Mouse (Mus musculus) embryonic facial prominence, embryonic 11.5 days (tissue): Measurements from ENCODE around the gene Prex1. TPM values are rescaled to one million over a fixed set of nuclear protein-coding genes. Genes with fewer than 3 reads are reported as not detected.

Experiments
- ATAC-seq: fragments of 200-750 bp; cut with Nextera tagmentation; replicated peaks from 2 replicates; pipeline ENCODE4 v1.8.0; 2017; ENCODE audit warnings: low read depth; ENCODE audit not compliant: insufficient number of reproducible peaks, low FRiP score, low TSS enrichment
- DNase-seq: peaks from one replicate; pipeline ENCODE4 v3.0.0-alpha.2; 2015; ENCODE audit warnings: low spot score
- H3K27ac ChIP-seq: fragments of 300-500 bp; sonication (generic); replicated peaks from 2 replicates; pipeline ENCODE4 v1.5.1; 2014; ENCODE audit warnings: mild to moderate bottlenecking, low read depth, low read length, control low read depth
- H3K27me3 ChIP-seq: fragments of 300-500 bp; sonication (generic); 2 replicates; pipeline ENCODE4 v1.6.1; 2014; ENCODE audit warnings: mild to moderate bottlenecking, low read length, moderate library complexity, mixed read lengths; ENCODE audit not compliant: control insufficient read depth, insufficient read depth
- H3K36me3 ChIP-seq: fragments of 300-500 bp; sonication (generic); replicated peaks from 2 replicates; pipeline ENCODE4 v1.6.1; 2014; ENCODE audit warnings: low read depth, mild to moderate bottlenecking, low read length, moderate library complexity, mixed read lengths; ENCODE audit not compliant: control insufficient read depth, insufficient read depth
- H3K4me1 ChIP-seq: fragments of 300-500 bp; sonication (generic); 2 replicates; pipeline ENCODE4 v1.6.1; 2014; ENCODE audit warnings: low read length, mixed read lengths; ENCODE audit not compliant: control insufficient read depth, insufficient read depth
- H3K4me2 ChIP-seq: fragments of 300-500 bp; sonication (generic); 2 replicates; pipeline ENCODE4 v1.6.1; 2014; ENCODE audit warnings: low read depth, mild to moderate bottlenecking, control low read depth, low read length, moderate library complexity
- H3K4me3 ChIP-seq: fragments of 300-500 bp; sonication (generic); 2 replicates; pipeline ENCODE4 v1.5.1; 2014; ENCODE audit warnings: low read depth, low read length, control low read depth
- H3K9ac ChIP-seq: fragments of 300-500 bp; sonication (generic); replicated peaks from 2 replicates; pipeline ENCODE4 v1.6.1; 2014; ENCODE audit warnings: mild to moderate bottlenecking, control low read depth, low read length
- H3K9me3 ChIP-seq: fragments of 300-500 bp; sonication (generic); replicated peaks from 2 replicates; pipeline ENCODE4 v1.6.1; 2016; ENCODE audit warnings: mild to moderate bottlenecking, low read length, inconsistent platforms, mixed read lengths; ENCODE audit not compliant: control insufficient read depth
- WGBS: fragments of 180-500 bp; shearing (Covaris S2); extraction: QIAGEN DNeasy Blood & Tissue Kit; methylation state at CpG from one replicate; pipeline ENCODE4 v1.1.7; 2014; 5-methylcytosine and 5-hydroxymethylcytosine counted together
- polyA plus RNA-seq: library from polyadenylated mRNA; unstranded; fragments of >200 nt; fragmentation: Nextera tagmentation; extraction: Ambion mirVana; gene quantifications from 2 replicates; pipeline ENCODE4 v1.2.1, GENCODE M21; 2014

Prex1 gene
- polyA plus RNA-seq, 1 experiment from 2014 or later, result 15.5 TPM

DNA sequence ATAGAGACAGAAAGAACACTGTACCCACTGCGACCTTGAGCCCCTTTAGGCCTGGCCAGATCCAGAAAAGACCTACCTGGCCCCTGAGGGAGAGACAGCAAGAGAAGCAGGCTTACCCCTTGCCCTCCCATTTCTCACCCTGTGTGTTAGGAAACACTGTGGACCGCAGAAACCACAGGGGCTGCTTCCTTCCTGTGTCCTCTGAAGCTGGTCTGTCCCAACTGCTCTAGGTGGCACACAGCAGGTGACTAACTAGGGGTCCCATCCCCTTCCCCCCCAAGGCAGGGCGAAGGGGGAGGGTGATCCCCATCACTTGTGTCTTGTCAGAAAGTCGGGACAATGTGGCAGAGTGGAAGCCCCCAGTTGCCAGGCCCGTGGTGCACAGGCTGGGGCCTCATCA lies 164.6 kb downstream of the Prex1 start:
- DNase-seq (no peak), ATAC-seq (no peak)
- H3K36me3 ChIP-seq, result no peaks in the 10 kb centered on the region
- no peak overlapping the region for H3K9ac ChIP-seq
- H3K9me3 ChIP-seq, result no peaks in the 10 kb centered on the region
- no peak overlapping the region for H3K4me2 ChIP-seq
- no peak overlapping the region for H3K27ac ChIP-seq
- H3K4me3 ChIP-seq, result no peak overlapping the region
- no peaks in the 10 kb centered on the region for H3K27me3 ChIP-seq
- WGBS, result 87% methylated on average over 5 of the region's 5 CpGs
- H3K4me1 ChIP-seq, result no peaks in the 10 kb centered on the region

GRCm38 (mm10) chr2:166545580-166545979 lies 168.1 kb downstream of the Prex1 start:
- WGBS, result 66% methylated on average over 4 of the region's 4 CpGs
- Histone ChIP-seq H3K9me3 (no peaks in the 10 kb centered on the region; the same call in 1 of the 2 replicates), H3K4me2 (no peak overlapping the region), H3K27me3 (no peaks in the 10 kb centered on the region), H3K9ac (peak overlapping the region; percentile 25; the same call in 1 of the 2 replicates), H3K4me1 (peaks cover 5% of the 10 kb centered on the region; the same call in 1 of the 2 replicates), H3K27ac (no peak overlapping the region), H3K36me3 (no peaks in the 10 kb centered on the region), H3K4me3 (no peak overlapping the region)
- DNase-seq (no peak), ATAC-seq (no peak)

DNA sequence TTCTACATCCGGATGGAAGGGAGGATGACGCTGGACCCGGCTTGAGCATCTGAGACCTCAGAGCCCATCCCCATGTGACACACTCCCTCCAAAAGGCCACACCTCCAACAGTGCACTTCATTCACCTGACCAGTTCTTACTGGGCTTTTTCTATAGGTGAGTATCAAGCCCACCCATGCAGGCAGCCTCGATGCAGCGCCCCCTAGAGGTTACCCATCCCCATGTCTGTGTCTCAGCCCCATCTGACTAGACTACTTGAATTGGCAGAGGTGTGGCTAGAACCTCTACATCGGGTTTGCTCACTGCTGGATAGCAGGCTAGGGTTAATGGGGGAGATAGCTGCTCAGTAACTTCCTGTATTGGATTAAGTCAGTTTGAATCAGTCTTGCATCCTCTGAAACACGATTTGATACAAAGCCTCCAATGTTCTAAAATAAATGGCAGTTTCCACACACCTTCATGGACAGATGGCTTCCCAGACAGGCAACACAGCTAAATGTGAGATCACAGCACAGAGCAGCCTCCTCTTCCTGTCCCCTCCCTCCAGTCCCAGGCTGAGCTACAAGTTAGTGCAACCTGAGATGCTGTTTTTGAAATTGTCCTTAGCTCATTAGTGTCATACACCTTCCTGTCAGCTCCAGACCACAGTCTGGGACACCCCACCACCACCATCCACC lies 168.9 kb downstream of the Prex1 start:
- H3K9me3 ChIP-seq, result no peaks in the 10 kb centered on the region; the same call in 1 of the 2 replicates
- peaks cover 5% of the 10 kb centered on the region; the same call in 1 of the 2 replicates for H3K4me1 ChIP-seq
- no peaks in the 10 kb centered on the region for H3K36me3 ChIP-seq
- H3K4me3 ChIP-seq, result no peak overlapping the region
- DNase-seq (no peak), ATAC-seq (no peak)
- H3K27ac ChIP-seq, result no peak overlapping the region
- no peak overlapping the region for H3K4me2 ChIP-seq
- H3K27me3 ChIP-seq, result no peaks in the 10 kb centered on the region
- H3K9ac ChIP-seq, result no peak overlapping the region
- WGBS, result 56% methylated on average over 7 of the region's 7 CpGs

DNA sequence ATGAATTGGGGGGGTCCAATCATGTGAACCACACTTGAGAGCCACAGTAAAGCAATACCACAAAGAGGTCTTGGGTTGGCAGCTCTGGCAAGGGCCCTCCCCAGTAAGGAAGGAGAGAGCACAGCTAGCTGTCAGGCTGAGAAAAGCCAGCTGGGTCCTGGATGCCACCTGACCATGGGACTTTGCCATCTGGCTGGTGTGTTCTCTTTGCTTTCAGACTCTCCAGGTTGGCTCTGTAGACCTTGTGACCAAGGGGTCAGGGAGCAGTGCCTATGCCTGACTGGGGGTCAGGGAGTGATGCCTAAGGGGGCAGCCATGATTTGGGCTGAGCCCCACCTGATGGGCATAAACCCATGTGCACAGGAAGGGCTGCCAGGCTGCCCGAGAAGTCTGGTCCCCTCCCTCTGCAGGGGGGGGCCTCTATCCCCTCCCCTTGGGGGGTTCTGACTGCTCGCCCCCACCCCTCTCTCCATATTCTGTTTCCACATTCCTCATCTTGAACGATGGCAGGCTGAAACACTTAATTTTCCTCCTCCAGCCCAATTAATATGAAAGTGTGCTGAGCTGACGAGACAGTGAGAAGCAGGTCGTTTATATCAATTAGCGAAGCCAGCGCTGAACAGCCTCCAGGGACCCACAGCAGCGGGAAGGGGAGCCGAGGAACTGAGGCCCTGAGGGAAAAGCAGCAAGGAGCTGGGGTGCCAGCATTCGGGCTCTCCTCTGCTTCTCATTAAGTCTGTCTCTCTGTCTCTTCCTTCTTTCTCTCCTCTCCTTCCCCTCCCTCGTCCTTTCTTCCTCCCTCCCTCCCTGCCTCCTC lies 172.3 kb downstream of the Prex1 start:
- H3K27me3 ChIP-seq, result no peaks in the 10 kb centered on the region
- no peak overlapping the region for H3K27ac ChIP-seq
- no peak overlapping the region for H3K9ac ChIP-seq
- DNase-seq, result no peak
- WGBS, result 17% methylated on average over 11 of the region's 11 CpGs
- H3K9me3 ChIP-seq, result no peaks in the 10 kb centered on the region; the same call in 1 of the 2 replicates
- peaks cover 5% of the 10 kb centered on the region; the same call in 1 of the 2 replicates for H3K4me1 ChIP-seq
- no peak overlapping the region for H3K4me2 ChIP-seq
- no peaks in the 10 kb centered on the region for H3K36me3 ChIP-seq
- ATAC-seq, result no peak
- no peak overlapping the region for H3K4me3 ChIP-seq

DNA sequence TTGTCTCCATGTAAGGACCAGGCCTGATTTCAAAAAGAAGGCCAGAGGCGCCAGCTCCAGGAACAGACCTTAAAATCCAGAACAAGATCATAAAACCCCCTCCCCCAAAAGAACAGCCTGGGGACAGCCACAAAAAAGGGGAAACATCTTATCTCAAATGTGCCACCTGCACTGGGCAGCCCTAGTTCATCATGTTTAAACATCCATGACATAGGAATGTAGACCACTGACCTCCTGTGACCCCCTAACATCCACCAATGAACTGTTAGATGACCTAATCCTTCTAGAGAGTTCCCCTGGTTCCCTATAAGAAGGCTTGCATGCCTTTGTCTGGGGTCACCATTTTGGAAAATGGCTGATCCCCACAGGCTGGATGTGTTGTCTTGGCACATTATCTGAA lies 173.4 kb downstream of the Prex1 start:
- H3K4me1 ChIP-seq, result peaks cover 5% of the 10 kb centered on the region; the same call in 1 of the 2 replicates
- no peak overlapping the region for H3K27ac ChIP-seq
- no peaks in the 10 kb centered on the region for H3K27me3 ChIP-seq
- DNase-seq (no peak), ATAC-seq (no peak)
- H3K4me2 ChIP-seq, result no peak overlapping the region
- H3K9ac ChIP-seq, result no peak overlapping the region
- 89% methylated on average over 1 of the region's 1 CpGs for WGBS
- H3K4me3 ChIP-seq, result no peak overlapping the region
- H3K9me3 ChIP-seq, result no peaks in the 10 kb centered on the region; the same call in 1 of the 2 replicates
- H3K36me3 ChIP-seq, result no peaks in the 10 kb centered on the region

- Histone ChIP-seq H3K9me3 (no peaks in the 10 kb centered on the region), H3K36me3 (no peaks in the 10 kb centered on the region), H3K9ac (no peak overlapping the region), H3K4me2 (no peak overlapping the region), H3K4me3 (no peak overlapping the region), H3K4me1 (peaks cover 5% of the 10 kb centered on the region; the same call in 1 of the 2 replicates), H3K27me3 (no peaks in the 10 kb centered on the region), H3K27ac (no peak overlapping the region)
- WGBS, result 98% methylated on average over 3 of the region's 3 CpGs
- DNase-seq (no peak), ATAC-seq (no peak)
Observed at GRCm38 (mm10) chr2:166536896-166537295, 176.7 kb downstream of the Prex1 start.

GRCm38 (mm10) chr2:166535519-166535918 lies 178.1 kb downstream of the Prex1 start:
- H3K4me3 ChIP-seq, result no peak overlapping the region
- H3K27me3 ChIP-seq, result no peaks in the 10 kb centered on the region
- no peak overlapping the region for H3K27ac ChIP-seq
- WGBS, result 93% methylated on average over 11 of the region's 11 CpGs
- DNase-seq, result no peak
- ATAC-seq, result no peak
- no peak overlapping the region for H3K4me2 ChIP-seq
- no peaks in the 10 kb centered on the region for H3K4me1 ChIP-seq
- no peak overlapping the region for H3K9ac ChIP-seq
- H3K36me3 ChIP-seq, result no peaks in the 10 kb centered on the region
- no peaks in the 10 kb centered on the region; the same call in 1 of the 2 replicates for H3K9me3 ChIP-seq

DNA sequence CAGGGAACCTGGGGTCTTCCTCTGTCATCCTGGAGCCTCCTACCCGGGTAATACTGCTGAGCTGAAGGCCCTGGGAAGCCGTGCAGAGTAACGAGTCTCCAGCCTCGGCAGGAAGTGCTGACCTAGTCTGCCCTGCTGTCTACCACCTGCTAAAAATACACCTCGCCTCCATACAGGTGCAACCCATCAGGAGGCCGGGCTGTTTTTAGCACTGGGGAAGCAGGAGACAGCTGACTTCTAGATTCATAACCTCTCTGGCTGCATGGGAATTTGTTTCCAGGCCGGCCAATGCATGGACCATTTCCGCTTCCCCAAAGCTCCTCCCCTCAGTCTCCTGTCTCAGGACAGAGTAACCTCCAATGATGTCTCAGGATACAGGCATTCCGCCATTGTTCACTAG lies 187.4 kb downstream of the Prex1 start:
- WGBS, result 81% methylated on average over 9 of the region's 9 CpGs
- no peak overlapping the region for H3K27ac ChIP-seq

More for the DNA sequence above, 187.4 kb downstream of the Prex1 start:
- H3K4me2 ChIP-seq, result no peak overlapping the region
- H3K9me3 ChIP-seq, result peaks cover 4% of the 10 kb centered on the region
- H3K36me3 ChIP-seq, result no peaks in the 10 kb centered on the region
- 0 out of 2 replicates have a peak, but pooled peaks cover 2% of the 10 kb centered on the region for H3K4me1 ChIP-seq
- no peak overlapping the region for H3K9ac ChIP-seq
- DNase-seq (no peak), ATAC-seq (no peak)
- H3K27me3 ChIP-seq, result no peaks in the 10 kb centered on the region
- H3K4me3 ChIP-seq, result no peak overlapping the region
